Mouse (Mus musculus) small intestine, adult 2 months (tissue): Measurements from ENCODE around the gene Fhod1.

Source experiments
- CTCF ChIP-seq: fragments of 200-500 bp; IDR thresholded peaks from 2 replicates; pipeline ENCODE4 v1.5.1; 2012; ENCODE audit warnings: low read depth, mild to moderate bottlenecking, control low read depth, inconsistent platforms, low read length, moderate library complexity, mixed read lengths; ENCODE audit not compliant: insufficient replicate concordance, insufficient read length; ENCODE audit errors: extremely low read depth
- POLR2A ChIP-seq: fragments of 200-500 bp; IDR thresholded peaks from 2 replicates; pipeline ENCODE4 v1.6.1; 2012; ENCODE audit warnings: low read depth, mild to moderate bottlenecking, control low read depth, inconsistent platforms, low read length, moderate library complexity

GRCm38 (mm10) chr8:105281821-105282220 is 65.9 kb downstream of the Fhod1 start:
- TF ChIP-seq POLR2A (no peak), CTCF (no peak)
